Mouse (Mus musculus): ENCODE measurements around the gene Ambn. TPM values are rescaled to one million over a fixed set of nuclear protein-coding genes. Genes with fewer than 3 reads are reported as not detected.
"Not testable (repeated sequence)": the region's sequence is repeated elsewhere in the genome, so short reads cannot be mapped to it uniquely, and the experiment has no call there.

Gene Ambn
- polyA plus RNA-seq (2015; fragmentation: Nextera tagmentation; extraction: Ambion mirVana): not detected in 2 replicates

- no peak within 1 kb of the TSS for H3K4me2 ChIP-seq (replicated peaks; ENCODE audit: low read depth)
- H3K9me3 ChIP-seq (ENCODE audit: control insufficient read depth): no peaks in the 10 kb centered on the region
- ATAC-seq: no peak
- H3K4me1 ChIP-seq (replicated peaks; ENCODE audit: control insufficient read depth, insufficient read depth, low read length): no peaks in the 10 kb centered on the region
- H3K36me3 ChIP-seq (ENCODE audit: control insufficient read depth, insufficient read depth): no peaks in the 10 kb centered on the region
- H3K9ac ChIP-seq (ENCODE audit: low read depth, low read length): no peak within 1 kb of the TSS
- H3K27me3 ChIP-seq (replicated peaks; ENCODE audit: control insufficient read depth, insufficient read depth, low read length): no peaks in the 10 kb centered on the region
- no peak within 1 kb of the TSS for H3K27ac ChIP-seq (ENCODE audit: low read depth, low read length)
- TF ChIP-seq CTCF (IDR thresholded peaks at IDR 0.05; ENCODE audit: low read depth): no peak
- no peak within 1 kb of the TSS for H3K4me3 ChIP-seq (ENCODE audit: low read depth, low read length)
- 85% methylated on average over 3 of the region's 3 CpGs for WGBS
Observed at GRCm38 (mm10) chr5:88455691-88456090, at the start of gene Ambn. Ambn (plus strand) TSS chr5:88455991.

DNA sequence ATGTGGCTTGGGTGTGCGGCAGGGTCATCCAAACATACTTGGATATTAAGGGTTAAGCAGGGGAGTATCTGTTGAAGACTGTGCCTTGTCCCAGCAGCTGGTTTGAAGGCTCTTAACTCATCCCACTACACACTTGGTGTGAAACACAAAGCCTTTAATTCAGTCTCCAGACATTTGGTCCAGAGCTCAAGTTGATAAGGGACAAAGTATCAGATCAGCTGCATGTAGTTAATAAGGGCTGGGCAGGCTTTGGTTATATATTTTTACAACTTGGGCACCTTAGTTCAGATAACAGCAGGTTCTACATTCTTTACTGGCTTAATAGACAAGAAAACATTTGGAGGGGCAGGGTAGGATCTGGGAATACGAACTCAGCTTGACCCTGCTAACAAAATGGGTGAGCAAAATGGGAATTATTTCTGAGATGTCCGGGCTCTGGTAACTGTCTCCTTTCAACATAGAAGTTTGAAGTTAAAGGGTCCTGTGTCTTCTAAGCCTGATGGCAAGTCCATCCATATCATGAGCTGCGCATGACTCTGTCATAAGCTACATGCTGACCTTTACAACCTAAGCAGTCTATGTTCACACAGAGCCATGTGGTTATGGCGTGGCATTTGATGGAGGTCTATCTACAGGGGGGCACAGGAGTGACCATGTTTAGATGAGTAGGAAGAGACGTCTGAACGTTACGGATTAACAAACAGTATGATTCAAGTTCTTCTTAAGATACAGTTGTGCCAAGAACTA is 35.3 kb upstream of the Ambn start:
- Histone ChIP-seq H3K27ac (ENCODE audit: low read depth, low read length) (no peak overlapping the region), H3K27me3 (replicated peaks; ENCODE audit: control insufficient read depth, insufficient read depth, low read length) (no peaks in the 10 kb centered on the region), H3K4me3 (ENCODE audit: low read depth, low read length) (no peak overlapping the region), H3K4me2 (replicated peaks; ENCODE audit: low read depth) (no peak overlapping the region), H3K9ac (ENCODE audit: low read depth, low read length) (no peak overlapping the region), H3K4me1 (replicated peaks; ENCODE audit: control insufficient read depth, insufficient read depth, low read length) (no peaks in the 10 kb centered on the region), H3K36me3 (ENCODE audit: control insufficient read depth, insufficient read depth) (no peaks in the 10 kb centered on the region), H3K9me3 (ENCODE audit: control insufficient read depth) (no peaks in the 10 kb centered on the region)
- peak; percentile 47; the same call in 1 of the 2 replicates for ATAC-seq
- WGBS: 60% methylated on average over 8 of the region's 8 CpGs
- TF ChIP-seq CTCF (IDR thresholded peaks at IDR 0.05; ENCODE audit: low read depth): no peak

DNA sequence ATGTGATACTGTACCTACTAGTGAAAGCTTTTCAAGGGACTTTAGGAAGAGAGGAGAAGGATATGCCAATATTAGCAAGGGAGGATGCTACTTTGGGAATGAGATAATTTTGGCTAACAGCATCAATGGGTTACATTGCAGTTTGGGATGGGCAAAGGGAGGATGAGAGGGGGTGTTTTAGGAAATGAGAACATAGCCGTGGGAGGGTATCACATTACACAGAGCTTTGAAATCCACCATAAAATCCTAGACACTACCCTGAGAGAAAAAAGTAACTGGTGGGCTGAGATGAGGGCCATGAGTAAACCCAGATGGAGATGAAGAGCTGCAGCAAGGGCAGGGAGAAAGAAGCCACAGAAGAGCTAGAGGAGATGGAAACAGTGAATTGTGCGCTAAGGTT is 30.9 kb upstream of the Ambn start:
- ATAC-seq: not testable (repeated sequence)

DNA sequence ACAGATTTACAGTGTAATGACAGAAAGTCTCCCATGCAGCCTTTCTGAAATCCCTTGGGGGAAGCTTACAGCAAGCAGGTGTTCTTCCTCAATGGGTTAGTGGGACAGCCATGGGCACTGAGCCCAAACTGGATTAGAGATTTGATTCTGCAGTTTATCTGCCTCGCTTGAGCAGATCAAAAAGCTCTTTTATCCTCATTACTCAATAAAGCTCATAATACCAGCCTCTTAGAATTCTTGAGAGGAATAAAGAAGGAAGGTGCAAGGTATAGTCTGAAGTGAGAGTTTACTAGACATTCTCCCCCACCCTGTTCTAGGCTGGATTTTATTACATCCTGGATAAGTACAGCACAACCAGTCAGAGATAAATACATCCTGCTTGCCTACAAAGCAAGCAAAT is 29.0 kb upstream of the Ambn start:
- Histone ChIP-seq H3K27me3 (replicated peaks; ENCODE audit: control insufficient read depth, insufficient read depth, low read length) (no peaks in the 10 kb centered on the region), H3K9ac (ENCODE audit: low read depth, low read length) (no peak overlapping the region), H3K4me1 (replicated peaks; ENCODE audit: control insufficient read depth, insufficient read depth, low read length) (no peaks in the 10 kb centered on the region), H3K9me3 (ENCODE audit: control insufficient read depth) (no peaks in the 10 kb centered on the region), H3K4me3 (ENCODE audit: low read depth, low read length) (no peak overlapping the region), H3K36me3 (ENCODE audit: control insufficient read depth, insufficient read depth) (no peaks in the 10 kb centered on the region), H3K4me2 (replicated peaks; ENCODE audit: low read depth) (no peak overlapping the region), H3K27ac (ENCODE audit: low read depth, low read length) (no peak overlapping the region)
- TF ChIP-seq CTCF (IDR thresholded peaks at IDR 0.05; ENCODE audit: low read depth): no peak
- 12% methylated on average over 1 of the region's 1 CpGs for WGBS
- peak; percentile 53; the same call in 1 of the 2 replicates for ATAC-seq

More for the DNA sequence above, 30.9 kb upstream of the Ambn start:
- H3K4me2 ChIP-seq (replicated peaks; ENCODE audit: low read depth); H3K27ac ChIP-seq (ENCODE audit: low read depth, low read length); H3K4me1 ChIP-seq (replicated peaks; ENCODE audit: control insufficient read depth, insufficient read depth, low read length); H3K27me3 ChIP-seq (replicated peaks; ENCODE audit: control insufficient read depth, insufficient read depth, low read length); H3K4me3 ChIP-seq (ENCODE audit: low read depth, low read length); H3K9me3 ChIP-seq (ENCODE audit: control insufficient read depth); H3K9ac ChIP-seq (ENCODE audit: low read depth, low read length); H3K36me3 ChIP-seq (ENCODE audit: control insufficient read depth, insufficient read depth): not testable (repeated sequence)
- 67% methylated on average over 2 of the region's 2 CpGs for WGBS

DNA sequence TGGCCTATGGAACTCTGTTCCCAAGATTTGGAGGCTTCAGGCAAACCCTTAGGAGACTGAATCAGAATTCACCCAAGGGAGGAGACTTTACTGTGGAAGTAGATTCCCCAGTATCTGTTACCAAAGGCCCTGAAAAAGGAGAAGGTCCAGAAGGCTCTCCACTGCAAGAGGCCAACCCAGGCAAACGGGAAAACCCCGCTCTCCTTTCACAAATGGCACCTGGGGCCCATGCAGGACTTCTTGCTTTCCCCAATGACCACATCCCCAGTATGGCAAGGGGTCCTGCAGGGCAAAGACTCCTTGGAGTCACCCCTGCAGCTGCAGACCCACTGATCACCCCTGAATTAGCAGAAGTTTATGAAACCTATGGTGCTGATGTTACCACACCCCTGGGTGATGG is 11.7 kb downstream of the Ambn start:
- Histone ChIP-seq H3K4me2 (replicated peaks; ENCODE audit: low read depth) (no peak overlapping the region), H3K36me3 (ENCODE audit: control insufficient read depth, insufficient read depth) (no peaks in the 10 kb centered on the region), H3K27me3 (replicated peaks; ENCODE audit: control insufficient read depth, insufficient read depth, low read length) (no peaks in the 10 kb centered on the region), H3K4me3 (ENCODE audit: low read depth, low read length) (no peak overlapping the region), H3K4me1 (replicated peaks; ENCODE audit: control insufficient read depth, insufficient read depth, low read length) (no peaks in the 10 kb centered on the region), H3K27ac (ENCODE audit: low read depth, low read length) (no peak overlapping the region), H3K9ac (ENCODE audit: low read depth, low read length) (no peak overlapping the region), H3K9me3 (ENCODE audit: control insufficient read depth) (no peaks in the 10 kb centered on the region)
- 91% methylated on average over 2 of the region's 2 CpGs for WGBS
- no peak for ATAC-seq
- no peak for TF ChIP-seq CTCF (IDR thresholded peaks at IDR 0.05; ENCODE audit: low read depth)

GRCm38 (mm10) chr5:88468807-88469704 is 13.3 kb downstream of the Ambn start:
- 89% methylated on average over 4 of the region's 4 CpGs for WGBS
- Histone ChIP-seq H3K4me2 (replicated peaks; ENCODE audit: low read depth) (no peak overlapping the region), H3K9me3 (ENCODE audit: control insufficient read depth) (no peaks in the 10 kb centered on the region), H3K27ac (ENCODE audit: low read depth, low read length) (no peak overlapping the region), H3K27me3 (replicated peaks; ENCODE audit: control insufficient read depth, insufficient read depth, low read length) (no peaks in the 10 kb centered on the region), H3K4me3 (ENCODE audit: low read depth, low read length) (no peak overlapping the region), H3K4me1 (replicated peaks; ENCODE audit: control insufficient read depth, insufficient read depth, low read length) (no peaks in the 10 kb centered on the region), H3K36me3 (ENCODE audit: control insufficient read depth, insufficient read depth) (no peaks in the 10 kb centered on the region), H3K9ac (ENCODE audit: low read depth, low read length) (no peak overlapping the region)
- ATAC-seq: no peak
- TF ChIP-seq CTCF (IDR thresholded peaks at IDR 0.05; ENCODE audit: low read depth): no peak

Measured in intestine, postnatal 0 days (tissue).